Comparison of ENCODE assay signal across 1 mouse cellular context in the genomic region with DNA sequence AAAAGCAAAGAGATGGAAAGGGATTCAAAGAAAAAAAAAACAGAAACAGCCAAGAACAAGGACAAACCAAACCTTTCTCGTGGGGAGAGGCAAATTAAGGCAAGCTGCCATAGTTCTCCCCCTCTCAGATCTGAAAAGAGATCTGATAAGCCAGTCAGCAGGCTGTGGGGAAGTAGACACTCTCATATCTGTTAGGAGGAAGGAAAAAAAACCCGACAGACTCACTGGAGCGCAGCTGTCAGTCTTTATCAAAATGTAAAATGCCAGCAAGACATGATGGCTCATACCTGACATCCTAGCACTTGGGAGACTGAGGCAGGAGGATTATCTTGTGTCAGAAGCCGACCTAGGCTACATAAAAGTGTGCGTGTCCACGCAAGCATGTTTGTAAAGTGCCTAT.
TF ChIP-seq lines count a peak whose summit lies in the region.

No protein-coding gene starts in this region.

TF ChIP-seq in MEL, 35 proteins besides CTCF, POLR2A, EP300 and RAD21 (continued from another document):
- TF ChIP-seq JUND (IDR thresholded peaks at IDR 0.05; ENCODE audit: low read depth, low read length): 0 out of 2 replicates have a peak, but pooled peaks have one; percentile 58
- no peak for TF ChIP-seq POLR2AphosphoS5 (IDR thresholded peaks at IDR 0.05; ENCODE audit: borderline replicate concordance, low read depth, low read length)
- peak; percentile 88 for TF ChIP-seq RCOR1 (IDR thresholded peaks at IDR 0.05; ENCODE audit: low read depth, low read length)
- peak; percentile 35; the same call in 1 of the 2 replicates for TF ChIP-seq POLR2AphosphoS2 (IDR thresholded peaks at IDR 0.05; ENCODE audit: low read length)
- no peak for TF ChIP-seq ZC3H11A (IDR thresholded peaks at IDR 0.05; ENCODE audit: low read depth, low read length)
- peak; percentile 43; the same call in 1 of the 2 replicates for TF ChIP-seq ELF1 (IDR thresholded peaks at IDR 0.05; ENCODE audit: low read depth, low read length)
- TF ChIP-seq MYC (IDR thresholded peaks at IDR 0.05; ENCODE audit: low read depth, low read length): peak; percentile 80; the same call in 1 of the 2 replicates
- peak; percentile 99 for TF ChIP-seq ETS1 (IDR thresholded peaks at IDR 0.05; ENCODE audit: low read depth, low read length)
- TF ChIP-seq USF1 (IDR thresholded peaks at IDR 0.05; ENCODE audit: low read depth, low read length): no peak
- TF ChIP-seq E2F4 (IDR thresholded peaks at IDR 0.05; ENCODE audit: borderline replicate concordance, low read depth, low read length): 0 out of 2 replicates have a peak, but pooled peaks have one; percentile 39
- peak; percentile 86 for TF ChIP-seq MXI1 (IDR thresholded peaks at IDR 0.05; ENCODE audit: low read depth, low read length)
- peak; percentile 54 for TF ChIP-seq MYB (IDR thresholded peaks at IDR 0.05; ENCODE audit: low read depth, low read length)
- TF ChIP-seq GABPA (IDR thresholded peaks at IDR 0.05; ENCODE audit: low read depth, low read length): no peak
- peak; percentile 54; the same call in 1 of the 2 replicates for TF ChIP-seq MAZ (IDR thresholded peaks at IDR 0.05; ENCODE audit: low read depth, low read length)
- TF ChIP-seq ZNF384 (IDR thresholded peaks at IDR 0.05; ENCODE audit: low read depth, low read length): peak; percentile 96
- TF ChIP-seq NRF1 (IDR thresholded peaks at IDR 0.05; ENCODE audit: insufficient read depth, low read depth, low read length, poor library complexity, severe bottlenecking): peak; percentile 17; the same call in 1 of the 2 replicates
- TF ChIP-seq UBTF (IDR thresholded peaks at IDR 0.05; ENCODE audit: borderline replicate concordance, insufficient read depth, low read depth, low read length): no peak
